Mouse (Mus musculus) heart, embryonic 12.5 days (tissue): ENCODE measurements around the gene B3gnt9. TPM values are rescaled to one million over a fixed set of nuclear protein-coding genes. Genes with fewer than 3 reads are reported as not detected.
"Not testable (repeated sequence)": the region's sequence is repeated elsewhere in the genome, so short reads cannot be mapped to it uniquely, and the experiment has no call there.

Experiments
- ATAC-seq: fragments of 200-750 bp; cut with Nextera tagmentation; 2 replicates; pipeline ENCODE4 v1.8.0; 2017; ENCODE audit warnings: moderate TSS enrichment, moderate library complexity; ENCODE audit not compliant: insufficient number of reproducible peaks, low FRiP score
- H3K27ac ChIP-seq: fragments of 300-500 bp; sonication (generic); 2 replicates; pipeline ENCODE4 v1.5.1; 2016; ENCODE audit warnings: mild to moderate bottlenecking, moderate library complexity; ENCODE audit not compliant: poor library complexity, severe bottlenecking
- H3K27me3 ChIP-seq: fragments of 300-500 bp; sonication (generic); replicated peaks from 2 replicates; pipeline ENCODE4 v1.6.1; 2016; ENCODE audit warnings: mild to moderate bottlenecking, moderate library complexity
- H3K36me3 ChIP-seq: fragments of 300-500 bp; sonication (generic); 2 replicates; pipeline ENCODE4 v1.6.1; 2016; ENCODE audit warnings: mild to moderate bottlenecking, moderate library complexity
- H3K4me1 ChIP-seq: fragments of 300-500 bp; sonication (generic); replicated peaks from 2 replicates; pipeline ENCODE4 v1.6.1; 2016; ENCODE audit warnings: mild to moderate bottlenecking
- H3K4me2 ChIP-seq: fragments of 300-500 bp; sonication (generic); 2 replicates; pipeline ENCODE4 v1.6.1; 2016; ENCODE audit warnings: mild to moderate bottlenecking, moderate library complexity
- H3K4me3 ChIP-seq: fragments of 300-500 bp; sonication (generic); 2 replicates; pipeline ENCODE4 v1.5.1; 2016; ENCODE audit warnings: mild to moderate bottlenecking
- H3K9ac ChIP-seq: fragments of 300-500 bp; sonication (generic); 2 replicates; pipeline ENCODE4 v1.6.1; 2016; ENCODE audit warnings: mild to moderate bottlenecking, moderate library complexity
- H3K9me3 ChIP-seq: fragments of 300-500 bp; sonication (generic); replicated peaks from 2 replicates; pipeline ENCODE4 v1.6.1; 2016; ENCODE audit warnings: mild to moderate bottlenecking, moderate library complexity
- WGBS: fragments of 180-500 bp; shearing (Covaris S2); methylation state at CpG from one replicate; pipeline ENCODE4 v1.1.7; 2016; 5-methylcytosine and 5-hydroxymethylcytosine counted together
- polyA plus RNA-seq: library from polyadenylated mRNA; unstranded; fragments of >200 nt; fragmentation: Nextera tagmentation; extraction: Ambion mirVana; gene quantifications from 2 replicates; pipeline ENCODE4 v1.2.1, GENCODE M21; 2016

Gene B3gnt9
- polyA plus RNA-seq, 1 experiment from 2014 or later: 10.2 TPM

GRCm38 (mm10) chr8:105257318-105258114, 2.6 kb upstream of the B3gnt9 start:
- H3K9ac ChIP-seq: no peak overlapping the region
- no peak overlapping the region for H3K27ac ChIP-seq
- H3K4me3 ChIP-seq: no peak overlapping the region
- peaks cover 45% of the 10 kb centered on the region for H3K4me1 ChIP-seq
- 0 out of 2 replicates have a peak, but pooled peaks cover 4% of the 10 kb centered on the region for H3K9me3 ChIP-seq
- no peak overlapping the region for H3K4me2 ChIP-seq
- 62% methylated on average over 7 of the region's 7 CpGs for WGBS
- H3K36me3 ChIP-seq: peaks cover 4% of the 10 kb centered on the region; the same call in 1 of the 2 replicates
- H3K27me3 ChIP-seq: peaks cover 64% of the 10 kb centered on the region
- no peak for ATAC-seq

DNA sequence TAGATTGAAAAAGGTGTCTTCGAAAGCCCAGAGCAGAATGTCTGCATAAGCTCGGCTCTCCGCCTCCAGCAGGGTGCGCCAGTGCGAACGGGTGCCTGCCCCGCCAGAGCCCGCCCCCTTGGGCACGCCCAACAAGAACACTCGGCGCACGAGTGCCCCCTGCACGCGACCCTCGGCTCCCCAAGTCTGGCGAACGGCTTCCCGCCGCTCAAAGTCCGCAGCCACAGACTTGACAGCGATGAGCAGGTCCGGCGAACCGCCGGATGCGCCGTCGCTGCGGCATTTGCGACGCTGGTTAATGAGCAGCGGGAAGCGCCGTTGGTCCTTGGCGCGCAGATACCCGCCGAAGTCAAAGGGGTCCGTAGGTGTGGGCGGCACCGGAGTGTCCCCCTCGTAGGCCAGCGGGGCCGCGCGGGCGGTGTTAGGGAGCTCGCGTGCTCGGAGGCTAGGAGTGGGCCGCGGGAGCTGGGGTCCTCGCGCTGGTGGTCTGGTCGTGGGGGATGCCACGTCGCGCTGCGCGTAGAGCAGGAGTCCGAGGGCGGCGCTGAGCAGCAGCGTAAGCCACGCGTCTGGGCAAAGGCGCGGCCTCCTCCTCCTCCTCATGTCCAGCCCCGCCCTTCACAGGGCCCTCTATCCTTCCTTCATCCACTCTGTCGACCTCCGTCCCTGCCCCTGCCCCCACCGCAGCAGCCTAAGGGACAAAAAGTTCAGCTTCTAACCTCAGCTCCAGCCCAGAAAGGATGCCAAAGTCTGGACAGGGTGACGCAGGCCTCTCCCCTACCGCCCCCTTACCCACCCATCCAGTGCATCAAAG, 594 bp downstream of the B3gnt9 start:
- Histone ChIP-seq H3K27me3 (peaks cover 36% of the 10 kb centered on the region), H3K27ac (peak overlapping the region; percentile 48), H3K9ac (peak overlapping the region; percentile 81), H3K4me1 (peaks cover 35% of the 10 kb centered on the region), H3K4me2 (peak overlapping the region; percentile 99), H3K9me3 (no peaks in the 10 kb centered on the region), H3K4me3 (peak overlapping the region; percentile 69), H3K36me3 (peaks cover 34% of the 10 kb centered on the region)
- under 1% methylated on average over 73 of the region's 74 CpGs for WGBS
- ATAC-seq: peak; percentile 84

DNA sequence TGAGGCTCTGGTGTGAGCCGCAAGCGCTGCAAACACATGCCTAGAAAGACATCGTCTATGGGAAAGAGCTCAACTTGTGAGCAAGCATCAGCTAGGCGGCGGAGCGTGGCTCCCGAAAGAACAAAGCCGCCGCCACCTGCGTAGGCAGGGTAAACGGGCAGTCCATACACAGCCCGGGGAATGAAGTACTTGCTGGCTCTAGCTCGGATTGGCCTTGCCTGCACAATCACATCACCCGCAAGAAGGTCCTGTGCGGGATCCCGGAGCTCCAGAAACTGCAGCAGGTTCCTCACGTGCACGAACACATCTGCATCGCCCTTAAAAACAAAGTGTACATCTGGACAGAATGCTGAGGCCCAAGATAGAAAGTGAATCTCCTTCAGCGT, 1.2 kb downstream of the B3gnt9 start:
- peaks cover 30% of the 10 kb centered on the region for H3K27me3 ChIP-seq
- no peak overlapping the region for H3K9ac ChIP-seq
- peak overlapping the region; percentile 69 for H3K4me3 ChIP-seq
- peaks cover 29% of the 10 kb centered on the region for H3K4me1 ChIP-seq
- H3K27ac ChIP-seq: no peak overlapping the region
- peaks cover 40% of the 10 kb centered on the region for H3K36me3 ChIP-seq
- H3K9me3 ChIP-seq: no peaks in the 10 kb centered on the region
- 47% methylated on average over 20 of the region's 20 CpGs for WGBS
- 0 out of 2 replicates have a peak, but pooled peaks have one; percentile 5 for ATAC-seq
- H3K4me2 ChIP-seq: peak overlapping the region; percentile 99

DNA sequence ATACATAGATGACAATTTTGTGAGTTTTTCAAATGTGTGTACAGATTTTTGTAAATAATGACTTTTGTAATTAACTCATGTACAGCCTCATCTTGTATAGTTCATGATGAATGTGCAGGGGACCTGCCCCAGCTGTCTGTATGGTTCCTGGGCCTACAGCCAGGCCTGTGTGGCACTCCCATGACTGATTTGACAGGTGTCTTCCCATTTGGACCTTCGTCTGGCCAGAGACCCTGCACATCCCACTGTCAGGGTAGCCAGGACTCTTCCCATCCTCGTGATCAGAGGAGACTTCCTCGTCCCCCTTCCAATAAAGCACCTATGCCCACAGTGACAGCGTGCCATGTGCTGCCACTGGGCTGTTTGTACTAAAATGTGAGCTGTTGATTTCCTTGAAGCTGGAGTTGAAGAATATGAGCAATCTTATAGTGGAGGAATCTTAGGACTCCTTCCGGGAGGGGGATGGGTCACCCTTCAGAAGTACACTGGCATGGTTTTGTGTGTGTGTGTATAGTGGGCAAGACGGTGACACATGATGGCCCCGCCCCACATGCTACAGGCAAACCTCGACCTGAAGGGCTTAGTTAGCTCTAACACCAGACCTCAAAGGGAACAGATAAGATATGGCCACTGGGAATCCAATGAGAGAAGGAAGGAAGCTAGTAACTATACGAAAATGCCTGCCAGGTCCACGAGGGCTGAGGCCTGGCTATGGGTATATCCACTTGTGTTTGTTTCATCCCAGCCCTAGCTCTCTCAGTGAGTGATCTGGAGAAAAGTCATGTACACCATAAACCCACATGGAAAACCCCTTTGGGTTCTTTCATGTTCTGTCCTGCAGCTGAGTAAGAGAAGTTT, 2.0 kb downstream of the B3gnt9 start:
- Histone ChIP-seq H3K27ac (no peak overlapping the region), H3K36me3 (peaks cover 49% of the 10 kb centered on the region), H3K4me2 (no peak overlapping the region; the same call in 1 of the 2 replicates), H3K9me3 (no peaks in the 10 kb centered on the region), H3K4me3 (no peak overlapping the region), H3K4me1 (peaks cover 26% of the 10 kb centered on the region), H3K9ac (no peak overlapping the region; the same call in 1 of the 2 replicates), H3K27me3 (peaks cover 21% of the 10 kb centered on the region)
- WGBS: 60% methylated on average over 10 of the region's 10 CpGs
- no peak for ATAC-seq

- no peak for ATAC-seq
- Histone ChIP-seq H3K27me3 (peaks cover 14% of the 10 kb centered on the region), H3K36me3 (peaks cover 55% of the 10 kb centered on the region), H3K4me3 (no peak overlapping the region), H3K4me1 (peaks cover 26% of the 10 kb centered on the region), H3K27ac (no peak overlapping the region), H3K4me2 (no peak overlapping the region), H3K9ac (no peak overlapping the region), H3K9me3 (no peaks in the 10 kb centered on the region)
- WGBS: 91% methylated on average over 6 of the region's 6 CpGs
These were observed 3.0 kb downstream of the B3gnt9 start for GRCm38 (mm10) chr8:105251954-105252353.

DNA sequence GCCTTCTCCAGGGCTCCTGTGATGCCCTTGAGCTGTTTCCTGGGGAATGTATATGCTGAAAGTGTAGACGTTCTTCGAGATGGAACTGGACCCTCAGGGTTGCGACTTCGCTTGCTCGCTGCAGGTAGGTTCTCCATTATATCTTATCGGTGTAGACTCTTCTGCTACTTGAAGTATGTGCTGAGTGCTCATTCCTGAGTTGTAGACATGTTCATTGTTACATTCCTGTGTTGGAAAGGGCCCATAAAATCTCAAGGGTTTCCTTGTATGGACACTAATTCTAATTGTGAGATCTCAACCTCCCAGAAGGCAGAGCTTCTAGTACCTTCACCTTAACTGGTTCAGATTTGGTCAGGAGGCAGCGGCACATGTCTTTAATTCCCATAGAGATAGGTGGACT, 13.9 kb downstream of the B3gnt9 start:
- 90% methylated on average over 7 of the region's 7 CpGs for WGBS

DNA sequence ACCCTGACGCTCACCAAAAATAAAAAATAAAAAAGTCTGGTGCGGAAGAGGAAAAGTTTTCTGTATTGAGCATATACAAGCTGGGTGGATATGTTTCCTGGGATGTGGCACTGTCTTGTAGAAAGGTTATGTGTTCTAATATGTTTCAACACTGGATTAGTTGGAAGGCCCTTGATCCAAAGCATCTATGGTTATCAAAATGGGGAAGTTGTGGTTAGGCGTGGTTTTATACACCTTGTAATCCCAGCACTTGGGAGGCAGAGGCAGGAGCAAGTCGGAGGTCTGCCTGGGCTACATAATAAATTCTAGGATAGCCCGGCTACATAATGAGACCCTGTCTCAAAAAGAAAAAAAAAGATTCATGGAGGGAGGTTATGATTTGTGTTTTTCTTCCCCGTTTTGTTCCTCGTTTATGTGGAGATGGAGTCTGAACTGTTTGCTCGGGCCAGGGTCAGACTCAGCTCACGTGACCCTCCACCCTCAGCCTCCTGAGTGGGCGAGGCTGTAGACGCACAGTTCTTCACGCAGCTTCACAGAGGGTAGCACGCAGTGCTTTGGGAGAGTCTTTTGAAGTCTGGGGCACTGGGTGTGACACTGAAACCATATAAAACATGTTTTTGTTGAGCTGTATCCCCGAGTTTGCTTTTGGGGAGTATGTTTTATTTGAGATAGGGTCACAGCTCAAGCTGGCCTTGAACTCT, 17.4 kb downstream of the B3gnt9 start:
- no peak overlapping the region for H3K4me3 ChIP-seq
- no peak for ATAC-seq
- H3K27ac ChIP-seq: no peak overlapping the region
- 87% methylated on average over 14 of the region's 14 CpGs for WGBS
- H3K27me3 ChIP-seq: no peaks in the 10 kb centered on the region
- peaks cover 57% of the 10 kb centered on the region for H3K36me3 ChIP-seq
- no peaks in the 10 kb centered on the region for H3K9me3 ChIP-seq
- no peak overlapping the region for H3K9ac ChIP-seq
- no peak overlapping the region for H3K4me2 ChIP-seq
- H3K4me1 ChIP-seq: no peaks in the 10 kb centered on the region

More for the DNA sequence above, 13.9 kb downstream of the B3gnt9 start:
- H3K4me1 ChIP-seq: no peaks in the 10 kb centered on the region
- no peak overlapping the region for H3K4me2 ChIP-seq
- no peaks in the 10 kb centered on the region for H3K27me3 ChIP-seq
- no peak for ATAC-seq
- H3K9ac ChIP-seq: no peak overlapping the region
- peaks cover 50% of the 10 kb centered on the region for H3K36me3 ChIP-seq
- no peaks in the 10 kb centered on the region for H3K9me3 ChIP-seq
- H3K27ac ChIP-seq: no peak overlapping the region
- no peak overlapping the region for H3K4me3 ChIP-seq

- Histone ChIP-seq H3K36me3 (peaks cover 45% of the 10 kb centered on the region), H3K9me3 (no peaks in the 10 kb centered on the region), H3K27me3 (no peaks in the 10 kb centered on the region), H3K9ac (no peak overlapping the region), H3K4me2 (no peak overlapping the region), H3K27ac (no peak overlapping the region), H3K4me3 (no peak overlapping the region), H3K4me1 (0 out of 2 replicates have a peak, but pooled peaks cover 9% of the 10 kb centered on the region)
- 78% methylated on average over 1 of the region's 1 CpGs for WGBS
- ATAC-seq: no peak
These were observed 19.7 kb downstream of the B3gnt9 start for GRCm38 (mm10) chr8:105235206-105235605.

- WGBS: 70% methylated on average over 1 of the region's 1 CpGs
- no peak for ATAC-seq
- peaks cover 31% of the 10 kb centered on the region for H3K36me3 ChIP-seq
- H3K9me3 ChIP-seq: no peaks in the 10 kb centered on the region
- no peak overlapping the region for H3K4me3 ChIP-seq
- H3K27me3 ChIP-seq: no peaks in the 10 kb centered on the region
- H3K4me2 ChIP-seq: no peak overlapping the region
- H3K4me1 ChIP-seq: 0 out of 2 replicates have a peak, but pooled peaks cover 9% of the 10 kb centered on the region
- H3K27ac ChIP-seq: no peak overlapping the region
- no peak overlapping the region for H3K9ac ChIP-seq
These were observed 21.6 kb downstream of the B3gnt9 start for GRCm38 (mm10) chr8:105233126-105233935.

GRCm38 (mm10) chr8:105232321-105232693, 22.6 kb downstream of the B3gnt9 start:
- not testable (repeated sequence) for H3K9ac ChIP-seq, H3K4me2 ChIP-seq

More at GRCm38 (mm10) chr8:105232321-105232693, 22.6 kb downstream of the B3gnt9 start:
- not testable (repeated sequence) for H3K4me3 ChIP-seq, ATAC-seq, H3K27ac ChIP-seq, H3K4me1 ChIP-seq, H3K9me3 ChIP-seq, H3K27me3 ChIP-seq
- 93% methylated on average over 4 of the region's 4 CpGs for WGBS
- peaks cover 24% of the 10 kb centered on the region for H3K36me3 ChIP-seq
